Mouse (Mus musculus): ENCODE measurements around the gene Ifne.

The Ifne gene

GRCm38 (mm10) chr4:88916306-88916705, 36.3 kb upstream of the Ifne start:
- H3K36me3 ChIP-seq (ENCODE audit: insufficient read depth, low read length): no peaks in the 10 kb centered on the region

GRCm38 (mm10) chr4:88913984-88914383, 34.0 kb upstream of the Ifne start:
- no peaks in the 10 kb centered on the region for H3K27me3 ChIP-seq (ENCODE audit: insufficient read depth, low read length)
- no peaks in the 10 kb centered on the region for H3K4me1 ChIP-seq (replicated peaks; ENCODE audit: low read depth, low read length)
- no peak for TF ChIP-seq CTCF (conservative IDR thresholded peaks at IDR 0.05; ENCODE audit: low read length)
- TF ChIP-seq NANOG (IDR thresholded peaks at IDR 0.05; ENCODE audit: borderline replicate concordance, low read length): no peak
- TF ChIP-seq POU5F1 (IDR thresholded peaks at IDR 0.05; ENCODE audit: borderline replicate concordance, low read length): no peak

More at GRCm38 (mm10) chr4:88916306-88916705, 36.3 kb upstream of the Ifne start:
- TF ChIP-seq CTCF (conservative IDR thresholded peaks at IDR 0.05; ENCODE audit: low read length): no peak
- no peak for TF ChIP-seq POU5F1 (IDR thresholded peaks at IDR 0.05; ENCODE audit: borderline replicate concordance, low read length)
- no peak for TF ChIP-seq NANOG (IDR thresholded peaks at IDR 0.05; ENCODE audit: borderline replicate concordance, low read length)
- Histone ChIP-seq H3K4me1 (replicated peaks; ENCODE audit: low read depth, low read length) (no peaks in the 10 kb centered on the region), H3K27me3 (ENCODE audit: insufficient read depth, low read length) (no peaks in the 10 kb centered on the region), H3K4me3 (replicated peaks; ENCODE audit: low read length) (no peak overlapping the region), H3K9me3 (ENCODE audit: low read length) (no peaks in the 10 kb centered on the region)

GRCm38 (mm10) chr4:88912882-88913281, 32.9 kb upstream of the Ifne start:
- H3K36me3 ChIP-seq (ENCODE audit: insufficient read depth, low read length): no peaks in the 10 kb centered on the region
- no peaks in the 10 kb centered on the region for H3K27me3 ChIP-seq (ENCODE audit: insufficient read depth, low read length)
- H3K9me3 ChIP-seq (ENCODE audit: low read length): no peaks in the 10 kb centered on the region
- no peak overlapping the region for H3K4me3 ChIP-seq (replicated peaks; ENCODE audit: low read length)
- no peaks in the 10 kb centered on the region for H3K4me1 ChIP-seq (replicated peaks; ENCODE audit: low read depth, low read length)
- TF ChIP-seq NANOG (IDR thresholded peaks at IDR 0.05; ENCODE audit: borderline replicate concordance, low read length): no peak
- TF ChIP-seq CTCF (conservative IDR thresholded peaks at IDR 0.05; ENCODE audit: low read length): no peak
- TF ChIP-seq POU5F1 (IDR thresholded peaks at IDR 0.05; ENCODE audit: borderline replicate concordance, low read length): no peak

More at GRCm38 (mm10) chr4:88913984-88914383, 34.0 kb upstream of the Ifne start:
- H3K9me3 ChIP-seq (ENCODE audit: low read length): no peaks in the 10 kb centered on the region
- H3K4me3 ChIP-seq (replicated peaks; ENCODE audit: low read length): no peak overlapping the region
- no peaks in the 10 kb centered on the region for H3K36me3 ChIP-seq (ENCODE audit: insufficient read depth, low read length)

GRCm38 (mm10) chr4:88912187-88912586, 32.2 kb upstream of the Ifne start:
- TF ChIP-seq NANOG (IDR thresholded peaks at IDR 0.05; ENCODE audit: borderline replicate concordance, low read length): no peak
- no peaks in the 10 kb centered on the region for H3K36me3 ChIP-seq (ENCODE audit: insufficient read depth, low read length)
- no peaks in the 10 kb centered on the region for H3K9me3 ChIP-seq (ENCODE audit: low read length)
- H3K4me1 ChIP-seq (replicated peaks; ENCODE audit: low read depth, low read length): no peaks in the 10 kb centered on the region
- no peak overlapping the region for H3K4me3 ChIP-seq (replicated peaks; ENCODE audit: low read length)
- no peaks in the 10 kb centered on the region for H3K27me3 ChIP-seq (ENCODE audit: insufficient read depth, low read length)

- no peak for TF ChIP-seq POU5F1 (IDR thresholded peaks at IDR 0.05; ENCODE audit: borderline replicate concordance, low read length)
- TF ChIP-seq NANOG (IDR thresholded peaks at IDR 0.05; ENCODE audit: borderline replicate concordance, low read length): no peak
- no peak for TF ChIP-seq CTCF (conservative IDR thresholded peaks at IDR 0.05; ENCODE audit: low read length)
- no peaks in the 10 kb centered on the region for H3K9me3 ChIP-seq (ENCODE audit: low read length)
- H3K36me3 ChIP-seq (ENCODE audit: insufficient read depth, low read length): no peaks in the 10 kb centered on the region
- no peak overlapping the region for H3K4me3 ChIP-seq (replicated peaks; ENCODE audit: low read length)
- no peaks in the 10 kb centered on the region for H3K27me3 ChIP-seq (ENCODE audit: insufficient read depth, low read length)
- no peaks in the 10 kb centered on the region for H3K4me1 ChIP-seq (replicated peaks; ENCODE audit: low read depth, low read length)
Measured at GRCm38 (mm10) chr4:88909600-88910534, 29.9 kb upstream of the Ifne start.

- H3K9me3 ChIP-seq (ENCODE audit: low read length): no peaks in the 10 kb centered on the region
- no peaks in the 10 kb centered on the region for H3K27me3 ChIP-seq (ENCODE audit: insufficient read depth, low read length)
- H3K36me3 ChIP-seq (ENCODE audit: insufficient read depth, low read length): no peaks in the 10 kb centered on the region
- H3K4me3 ChIP-seq (replicated peaks; ENCODE audit: low read length): no peak overlapping the region
- TF ChIP-seq NANOG (IDR thresholded peaks at IDR 0.05; ENCODE audit: borderline replicate concordance, low read length) (no peak), POU5F1 (IDR thresholded peaks at IDR 0.05; ENCODE audit: borderline replicate concordance, low read length) (no peak), CTCF (conservative IDR thresholded peaks at IDR 0.05; ENCODE audit: low read length) (no peak)
- H3K4me1 ChIP-seq (replicated peaks; ENCODE audit: low read depth, low read length): no peaks in the 10 kb centered on the region
Measured at GRCm38 (mm10) chr4:88893201-88893754, 13.3 kb upstream of the Ifne start.

GRCm38 (mm10) chr4:88888236-88888635, 8.2 kb upstream of the Ifne start:
- no peaks in the 10 kb centered on the region for H3K9me3 ChIP-seq (ENCODE audit: low read length)
- no peaks in the 10 kb centered on the region for H3K27me3 ChIP-seq (ENCODE audit: insufficient read depth, low read length)
- TF ChIP-seq NANOG (IDR thresholded peaks at IDR 0.05; ENCODE audit: borderline replicate concordance, low read length) (no peak), CTCF (conservative IDR thresholded peaks at IDR 0.05; ENCODE audit: low read length) (no peak), POU5F1 (IDR thresholded peaks at IDR 0.05; ENCODE audit: borderline replicate concordance, low read length) (no peak)
- no peaks in the 10 kb centered on the region for H3K4me1 ChIP-seq (replicated peaks; ENCODE audit: low read depth, low read length)
- H3K36me3 ChIP-seq (ENCODE audit: insufficient read depth, low read length): no peaks in the 10 kb centered on the region
- no peak overlapping the region for H3K4me3 ChIP-seq (replicated peaks; ENCODE audit: low read length)

- Histone ChIP-seq H3K36me3 (ENCODE audit: insufficient read depth, low read length) (no peaks in the 10 kb centered on the region), H3K4me1 (replicated peaks; ENCODE audit: low read depth, low read length) (0 out of 2 replicates have a peak, but pooled peaks cover 4% of the 10 kb centered on the region), H3K4me3 (replicated peaks; ENCODE audit: low read length) (no peak overlapping the region), H3K9me3 (ENCODE audit: low read length) (no peaks in the 10 kb centered on the region), H3K27me3 (ENCODE audit: insufficient read depth, low read length) (peaks cover 3% of the 10 kb centered on the region; the same call in 1 of the 2 replicates)
- TF ChIP-seq POU5F1 (IDR thresholded peaks at IDR 0.05; ENCODE audit: borderline replicate concordance, low read length) (no peak), NANOG (IDR thresholded peaks at IDR 0.05; ENCODE audit: borderline replicate concordance, low read length) (no peak), CTCF (conservative IDR thresholded peaks at IDR 0.05; ENCODE audit: low read length) (no peak)
Measured at GRCm38 (mm10) chr4:88878772-88879171, 1.2 kb downstream of the Ifne start.
